Mouse (Mus musculus): ENCODE results near the gene Sept9. TPM values are rescaled to one million over a fixed set of nuclear protein-coding genes. Genes with fewer than 3 reads are reported as not detected.

Gene Sept9
- polyA plus RNA-seq (2012; rRNA removed): 53.0 and 53.4 TPM in 2 replicates

DNA sequence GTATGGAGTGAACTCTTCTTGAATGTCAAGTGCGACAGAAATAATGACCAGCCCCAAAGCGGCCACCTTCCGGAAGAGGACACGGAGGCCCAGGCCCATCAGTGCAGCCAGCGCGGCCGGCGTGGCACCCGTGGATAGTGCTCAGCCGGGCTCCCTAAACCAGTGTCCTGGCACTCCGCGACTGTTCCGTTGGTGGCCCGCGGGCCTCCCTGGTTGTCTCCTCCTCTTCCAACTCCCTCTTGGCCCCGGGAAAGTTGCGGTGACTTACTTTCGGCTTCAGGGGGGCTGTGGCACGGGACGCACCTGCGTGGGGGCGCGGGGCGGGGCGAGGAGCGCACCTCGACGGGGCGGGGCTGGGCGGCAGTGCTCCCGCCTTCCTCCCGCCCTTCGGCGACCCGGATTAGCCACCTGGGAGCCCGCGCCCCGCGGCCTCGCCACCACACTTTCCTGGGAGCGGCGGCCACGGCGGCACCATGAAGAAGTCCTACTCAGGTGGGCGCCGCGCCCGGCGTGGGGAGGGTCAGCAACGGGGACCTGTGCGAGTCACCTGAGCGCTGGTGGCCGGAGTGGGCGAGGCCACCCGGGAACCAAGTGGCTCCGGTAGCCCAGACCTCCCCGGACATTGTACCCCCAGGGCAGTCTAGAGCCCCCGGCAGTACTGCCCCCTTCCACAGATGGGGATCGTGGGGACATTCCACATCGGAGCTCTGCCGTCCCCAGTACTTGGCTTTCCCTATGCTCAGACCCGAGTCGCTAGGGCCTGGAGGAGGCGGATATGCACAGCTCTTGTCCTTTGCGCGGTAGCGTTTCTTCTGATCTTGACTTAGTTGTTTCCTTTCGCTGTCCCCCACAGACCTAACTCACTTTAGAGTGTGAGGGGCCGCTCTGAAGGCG lies at the start of gene Sept9:
Gene Sept9 (plus strand): TSS at position 380 of the 894 bp plus-strand sequence.

Other genes starting within 250 kb of the Sept9 start
- gene Sec14l1, start 84.5 kb upstream of the Sept9 start, polyA plus RNA-seq (2012; rRNA removed): 84.9 and 85.0 TPM in 2 replicates